Mouse (Mus musculus) kidney, embryonic 14.5 days (tissue): ENCODE measurements at regions not wholly inside any gene's neighbourhood (a gene's known extent, or its start where the extent isn't known, plus 50 kb on each side); places are given as distances from the start of the nearest gene placed in this dataset.

Experiments
- ATAC-seq: fragments of 200-750 bp; cut with Nextera tagmentation; 2 replicates; pipeline ENCODE4 v1.8.0; 2017; ENCODE audit warnings: moderate number of reproducible peaks, mild to moderate bottlenecking, moderate TSS enrichment, moderate library complexity; ENCODE audit not compliant: low FRiP score, low TSS enrichment
- H3K27ac ChIP-seq: fragments of 300-500 bp; sonication (generic); 2 replicates; pipeline ENCODE4 v1.5.1; 2014; ENCODE audit warnings: low read depth, mild to moderate bottlenecking, low read length, moderate library complexity, mixed read lengths
- H3K27me3 ChIP-seq: fragments of 300-500 bp; sonication (generic); 2 replicates; pipeline ENCODE4 v1.6.1; 2014; ENCODE audit warnings: mild to moderate bottlenecking, low read length; ENCODE audit not compliant: control insufficient read depth, insufficient read depth
- H3K36me3 ChIP-seq: fragments of 300-500 bp; sonication (generic); 2 replicates; pipeline ENCODE4 v1.6.1; 2014; ENCODE audit warnings: low read length, mixed read lengths; ENCODE audit not compliant: control insufficient read depth, insufficient read depth
- H3K4me1 ChIP-seq: fragments of 300-500 bp; sonication (generic); 2 replicates; pipeline ENCODE4 v1.6.1; 2014; ENCODE audit warnings: low read length, mixed read lengths; ENCODE audit not compliant: control insufficient read depth, insufficient read depth
- H3K4me2 ChIP-seq: fragments of 300-500 bp; sonication (generic); replicated peaks from 2 replicates; pipeline ENCODE4 v1.6.1; 2014; ENCODE audit warnings: low read depth, mild to moderate bottlenecking, low read length
- H3K4me3 ChIP-seq: fragments of 300-500 bp; sonication (generic); 2 replicates; pipeline ENCODE4 v1.5.1; 2014; ENCODE audit warnings: mild to moderate bottlenecking, low read length
- H3K9ac ChIP-seq: fragments of 300-500 bp; sonication (generic); 2 replicates; pipeline ENCODE4 v1.6.1; 2014; ENCODE audit warnings: low read depth, mild to moderate bottlenecking, low read length, moderate library complexity
- H3K9me3 ChIP-seq: fragments of 300-500 bp; sonication (generic); 2 replicates; pipeline ENCODE4 v1.6.1; 2016; ENCODE audit warnings: low read length; ENCODE audit not compliant: control insufficient read depth
- WGBS: fragments of 180-500 bp; shearing (Covaris S2); extraction: QIAGEN DNeasy Blood & Tissue Kit; methylation state at CpG from one replicate; pipeline ENCODE4 v1.1.7; 2014; 5-methylcytosine and 5-hydroxymethylcytosine counted together

GRCm38 (mm10) chr15:67244908-67245657, 744.4 kb upstream of the Lrrc6 start:
- Histone ChIP-seq H3K9me3 (no peaks in the 10 kb centered on the region), H3K27me3 (no peaks in the 10 kb centered on the region), H3K36me3 (no peaks in the 10 kb centered on the region), H3K9ac (no peak overlapping the region), H3K27ac (no peak overlapping the region), H3K4me2 (no peak overlapping the region), H3K4me3 (no peak overlapping the region), H3K4me1 (no peaks in the 10 kb centered on the region)
- ATAC-seq: no peak
- WGBS: 70% methylated on average over 10 of the region's 10 CpGs

DNA sequence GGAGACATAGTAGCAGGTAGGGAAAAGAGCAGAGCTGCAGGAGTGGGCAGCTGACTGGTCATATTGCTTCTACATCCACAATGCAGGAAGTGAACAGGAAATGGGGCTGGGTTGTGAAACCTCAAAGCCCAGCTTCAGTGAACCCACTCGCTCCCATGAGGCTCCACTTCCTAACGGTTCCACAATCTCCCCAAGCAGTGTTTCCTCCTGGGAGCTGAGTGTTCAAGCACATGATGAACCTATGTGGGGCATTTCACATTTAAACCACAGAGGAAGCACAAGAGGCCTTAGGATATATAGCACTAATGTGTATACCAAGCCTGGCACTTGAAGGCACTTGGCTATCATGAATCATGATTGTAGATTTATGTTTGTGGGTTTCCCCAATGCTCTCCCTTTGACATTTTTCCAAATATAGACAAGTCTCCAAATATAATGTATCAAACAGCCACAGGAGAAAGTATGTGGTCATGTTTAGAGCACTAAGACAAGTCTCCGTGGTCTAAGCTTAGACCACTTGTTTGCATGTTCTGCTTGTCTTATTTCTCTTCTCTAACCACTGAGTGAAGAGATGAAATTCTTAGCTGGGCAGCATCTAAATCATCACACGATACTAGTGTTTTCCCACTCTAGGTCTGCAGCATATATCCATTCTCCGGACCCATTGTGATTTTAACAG, 734.5 kb upstream of the Lrrc6 start:
- Histone ChIP-seq H3K4me3 (no peak overlapping the region), H3K9me3 (no peaks in the 10 kb centered on the region), H3K27me3 (no peaks in the 10 kb centered on the region), H3K4me1 (no peaks in the 10 kb centered on the region), H3K4me2 (no peak overlapping the region), H3K27ac (no peak overlapping the region), H3K9ac (no peak overlapping the region), H3K36me3 (no peaks in the 10 kb centered on the region)
- 79% methylated on average over 5 of the region's 5 CpGs for WGBS
- no peak for ATAC-seq

- Histone ChIP-seq H3K4me2 (no peak overlapping the region), H3K4me3 (no peak overlapping the region), H3K9ac (no peak overlapping the region), H3K9me3 (no peaks in the 10 kb centered on the region), H3K36me3 (no peaks in the 10 kb centered on the region), H3K27ac (no peak overlapping the region), H3K4me1 (peaks cover 8% of the 10 kb centered on the region), H3K27me3 (no peaks in the 10 kb centered on the region)
- ATAC-seq: no peak
- 76% methylated on average over 5 of the region's 5 CpGs for WGBS
Measured at GRCm38 (mm10) chr15:67229359-67229758, 728.6 kb upstream of the Lrrc6 start.

DNA sequence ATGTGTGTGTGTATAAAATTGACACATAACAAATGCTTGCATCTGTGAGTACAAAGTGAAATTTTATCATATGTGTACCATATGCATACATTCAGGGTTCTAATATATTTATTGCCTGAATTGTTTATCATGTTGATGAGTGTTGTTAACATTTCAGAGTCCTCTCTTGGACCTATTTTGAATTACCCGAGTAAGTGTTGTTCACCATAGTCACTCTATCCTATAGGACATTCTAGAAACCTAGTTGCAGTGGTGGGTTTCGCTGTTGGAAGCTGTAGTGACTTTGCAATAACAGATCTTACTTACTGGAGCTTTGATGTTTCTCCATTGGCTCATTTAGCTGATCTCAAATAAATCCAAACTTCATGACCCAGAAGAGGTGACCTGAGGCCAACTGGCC, 727.9 kb upstream of the Lrrc6 start:
- Histone ChIP-seq H3K27ac (no peak overlapping the region), H3K9me3 (no peaks in the 10 kb centered on the region), H3K27me3 (no peaks in the 10 kb centered on the region), H3K36me3 (no peaks in the 10 kb centered on the region), H3K9ac (no peak overlapping the region), H3K4me1 (peaks cover 8% of the 10 kb centered on the region), H3K4me2 (no peak overlapping the region), H3K4me3 (no peak overlapping the region)
- WGBS: 62% methylated on average over 2 of the region's 2 CpGs
- no peak for ATAC-seq

GRCm38 (mm10) chr15:67227456-67228164, 726.9 kb upstream of the Lrrc6 start:
- peak overlapping the region; percentile 42; the same call in 1 of the 2 replicates for H3K27ac ChIP-seq
- ATAC-seq: peak; percentile 88
- H3K27me3 ChIP-seq: no peaks in the 10 kb centered on the region
- no peaks in the 10 kb centered on the region for H3K36me3 ChIP-seq
- H3K9ac ChIP-seq: no peak overlapping the region
- no peaks in the 10 kb centered on the region for H3K9me3 ChIP-seq
- WGBS: 39% methylated on average over 7 of the region's 7 CpGs
- no peak overlapping the region for H3K4me2 ChIP-seq
- peaks cover 8% of the 10 kb centered on the region for H3K4me1 ChIP-seq
- H3K4me3 ChIP-seq: no peak overlapping the region

- Histone ChIP-seq H3K27me3 (no peaks in the 10 kb centered on the region), H3K4me3 (no peak overlapping the region), H3K27ac (0 out of 2 replicates have a peak overlapping the region, but pooled peaks have one; percentile 42), H3K4me2 (no peak overlapping the region), H3K9ac (no peak overlapping the region), H3K9me3 (no peaks in the 10 kb centered on the region), H3K4me1 (peaks cover 8% of the 10 kb centered on the region), H3K36me3 (no peaks in the 10 kb centered on the region)
- ATAC-seq: no peak
- 67% methylated on average over 9 of the region's 9 CpGs for WGBS
Measured at GRCm38 (mm10) chr15:67226900-67227299, 726.2 kb upstream of the Lrrc6 start.
